In the genomic region with DNA sequence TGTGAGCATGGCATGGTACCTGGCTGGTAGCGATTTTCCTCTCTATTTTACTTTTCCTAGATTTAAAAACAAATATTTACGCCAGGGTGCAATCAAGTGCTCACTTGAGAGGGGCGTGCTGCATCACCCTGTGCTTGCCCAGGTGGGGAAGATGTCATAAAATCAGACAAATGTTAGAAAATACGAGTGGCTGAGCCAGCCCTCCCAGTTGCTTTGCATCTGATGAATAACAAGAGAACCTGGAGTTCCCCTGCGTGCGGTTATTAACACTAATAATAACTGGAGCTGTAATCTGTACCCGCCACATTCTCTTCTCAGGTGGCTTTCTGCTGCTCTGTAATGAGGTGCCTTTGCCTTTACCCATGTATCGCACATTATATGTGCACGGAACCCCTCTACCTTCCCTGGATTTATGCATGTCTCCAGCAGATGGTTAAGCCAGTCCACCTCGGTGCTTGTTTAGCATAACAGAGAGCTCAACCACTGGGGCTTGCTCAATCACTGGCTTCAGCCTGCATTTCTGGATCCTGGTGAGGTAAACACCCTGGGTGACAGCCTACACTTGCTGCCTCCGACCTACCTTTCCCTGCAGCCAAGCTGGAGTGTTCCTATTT, we compare ENCODE assay signal across 9 mouse cellular contexts.
DNase-seq lines count a peak whose midpoint lies in the region; ATAC-seq lines count a peak whose summit lies in the region.
"Had no signal": no experiment of that assay in that cellular context is flagged by ENCODE, and none has a peak within 500 bp of the region (broad histone marks: within the 10 kb centered on the region; RNA-seq: fewer than 3 reads in every experiment).

No protein-coding gene starts in this region.

- no peak for DNase-seq in kidney, adult 9 months
- DNase-seq in embryonic facial prominence, embryonic 10.5 days (ENCODE audit: low spot score) = no peak
- DNase-seq in cerebellum, postnatal 14 days = no peak
- DNase-seq in frontal cortex, postnatal 14 days (ENCODE audit: low spot score in 2 of 2) = no peak
- DNase-seq in adrenal gland, postnatal 25 days = no peak

- H3K4me2 ChIP-seq in kidney, embryonic 16.5 days (replicated peaks; ENCODE audit: low read depth, low read length) = peak overlapping the region; percentile 32
- H3K4me2 ChIP-seq in hindbrain, embryonic 12.5 days (replicated peaks) = peak overlapping the region; percentile 39
- H3K4me2 ChIP-seq in midbrain, embryonic 16.5 days (ENCODE audit: low read length) = peak overlapping the region; percentile 46
- H3K4me2 ChIP-seq: lung, embryonic 15.5 days had no signal

- H3K9me3 ChIP-seq in kidney, embryonic 16.5 days (ENCODE audit: low read length) = no peaks in the 10 kb centered on the region
- no peaks in the 10 kb centered on the region for H3K9me3 ChIP-seq in embryonic facial prominence, embryonic 10.5 days
- no peaks in the 10 kb centered on the region for H3K9me3 ChIP-seq in hindbrain, embryonic 12.5 days (replicated peaks)
- no peaks in the 10 kb centered on the region for H3K9me3 ChIP-seq in midbrain, embryonic 16.5 days (replicated peaks; ENCODE audit: control insufficient read depth, low read length, poor library complexity, severe bottlenecking)
- H3K9me3 ChIP-seq: lung, embryonic 15.5 days had no signal

- 0 out of 2 replicates have a peak overlapping the region, but pooled peaks have one; percentile 10 for H3K4me3 ChIP-seq in kidney, embryonic 16.5 days (ENCODE audit: low read length)
- H3K4me3 ChIP-seq in embryonic facial prominence, embryonic 10.5 days = peak overlapping the region; percentile 37
- no peak overlapping the region for H3K4me3 ChIP-seq in hindbrain, embryonic 12.5 days
- peak overlapping the region; percentile 22 for H3K4me3 ChIP-seq in midbrain, embryonic 16.5 days (ENCODE audit: low read depth, low read length)
- H3K4me3 ChIP-seq: lung, embryonic 15.5 days had no signal

- WGBS in kidney, embryonic 16.5 days = 19% methylated on average over 11 of the region's 11 CpGs
- 19% methylated on average over 11 of the region's 11 CpGs for WGBS in embryonic facial prominence, embryonic 10.5 days
- WGBS in hindbrain, embryonic 12.5 days = 19% methylated on average over 11 of the region's 11 CpGs
- WGBS in midbrain, embryonic 16.5 days = 21% methylated on average over 11 of the region's 11 CpGs

- H3K4me1 ChIP-seq in kidney, embryonic 16.5 days (ENCODE audit: insufficient read depth, low read length) = no peaks in the 10 kb centered on the region
- no peaks in the 10 kb centered on the region for H3K4me1 ChIP-seq in embryonic facial prominence, embryonic 10.5 days
- peaks cover 8% of the 10 kb centered on the region for H3K4me1 ChIP-seq in hindbrain, embryonic 12.5 days
- H3K4me1 ChIP-seq in midbrain, embryonic 16.5 days (ENCODE audit: control insufficient read depth, insufficient read depth, low read length) = peaks cover 3% of the 10 kb centered on the region; the same call in 1 of the 2 replicates
- H3K4me1 ChIP-seq: lung, embryonic 15.5 days had no signal

- H3K36me3 ChIP-seq in kidney, embryonic 16.5 days (ENCODE audit: insufficient read depth, low read length) = no peaks in the 10 kb centered on the region
- no peaks in the 10 kb centered on the region for H3K36me3 ChIP-seq in embryonic facial prominence, embryonic 10.5 days (replicated peaks)
- no peaks in the 10 kb centered on the region for H3K36me3 ChIP-seq in hindbrain, embryonic 12.5 days
- H3K36me3 ChIP-seq in midbrain, embryonic 16.5 days (ENCODE audit: control insufficient read depth, insufficient read depth, low read length) = no peaks in the 10 kb centered on the region
- H3K36me3 ChIP-seq: lung, embryonic 15.5 days had no signal

- H3K27me3 ChIP-seq in kidney, embryonic 16.5 days (ENCODE audit: insufficient read depth, low read length) = peaks cover 6% of the 10 kb centered on the region; the same call in 1 of the 2 replicates
- H3K27me3 ChIP-seq in embryonic facial prominence, embryonic 10.5 days (replicated peaks; ENCODE audit: low read depth, poor library complexity, severe bottlenecking) = no peaks in the 10 kb centered on the region; the same call in 1 of the 2 replicates
- no peaks in the 10 kb centered on the region for H3K27me3 ChIP-seq in hindbrain, embryonic 12.5 days
- no peaks in the 10 kb centered on the region for H3K27me3 ChIP-seq in midbrain, embryonic 16.5 days (ENCODE audit: control insufficient read depth, insufficient read depth, low read depth, low read length)
- H3K27me3 ChIP-seq: lung, embryonic 15.5 days had no signal

- no peak overlapping the region for H3K9ac ChIP-seq in kidney, embryonic 16.5 days (replicated peaks; ENCODE audit: low read length)
- no peak overlapping the region for H3K9ac ChIP-seq in hindbrain, embryonic 12.5 days
- 0 out of 2 replicates have a peak overlapping the region, but pooled peaks have one; percentile 3 for H3K9ac ChIP-seq in midbrain, embryonic 16.5 days (ENCODE audit: low read depth, low read length)
- H3K9ac ChIP-seq: lung, embryonic 15.5 days had no signal

- ATAC-seq in kidney, embryonic 16.5 days (ENCODE audit: low FRiP score, low TSS enrichment) = no peak
- 0 out of 2 replicates have a peak, but pooled peaks have one; percentile 36 for ATAC-seq in hindbrain, embryonic 12.5 days (ENCODE audit: low FRiP score)
- ATAC-seq in midbrain, embryonic 16.5 days = peak; percentile 55

- no peak overlapping the region for H3K27ac ChIP-seq in kidney, embryonic 16.5 days (ENCODE audit: low read length)
- H3K27ac ChIP-seq in embryonic facial prominence, embryonic 10.5 days (replicated peaks) = no peak overlapping the region
- no peak overlapping the region for H3K27ac ChIP-seq in hindbrain, embryonic 12.5 days
- no peak overlapping the region for H3K27ac ChIP-seq in midbrain, embryonic 16.5 days (ENCODE audit: low read length)
- H3K27ac ChIP-seq: lung, embryonic 15.5 days had no signal
